Mouse (Mus musculus): ENCODE measurements around the gene Pramef25. TPM values are rescaled to one million over a fixed set of nuclear protein-coding genes. Genes with fewer than 3 reads are reported as not detected.

Gene Pramef25
- polyA plus RNA-seq, 1 experiment from 2014 or later, result not detected

Other genes starting within 250 kb of the Pramef25 start
- gene Gm13089, start 248.3 kb downstream of the Pramef25 start, polyA plus RNA-seq (2015; fragmentation: Nextera tagmentation; extraction: Ambion mirVana), result not detected in 2 replicates
- not detected in 2 replicates for gene Gm13078, start 231.6 kb downstream of the Pramef25 start, polyA plus RNA-seq (2015; fragmentation: Nextera tagmentation; extraction: Ambion mirVana)
- not detected in 2 replicates for gene Gm13023, start 161.7 kb downstream of the Pramef25 start, polyA plus RNA-seq (2015; fragmentation: Nextera tagmentation; extraction: Ambion mirVana)
- gene Gm13084, start 134.9 kb downstream of the Pramef25 start, polyA plus RNA-seq (2015; fragmentation: Nextera tagmentation; extraction: Ambion mirVana), result not detected in 2 replicates
- gene Gm13103, start 104.5 kb downstream of the Pramef25 start, polyA plus RNA-seq (2015; fragmentation: Nextera tagmentation; extraction: Ambion mirVana), result not detected in 2 replicates
- gene Pramef6, start 50.6 kb downstream of the Pramef25 start, polyA plus RNA-seq (2015; fragmentation: Nextera tagmentation; extraction: Ambion mirVana), result not detected in 2 replicates
- gene Gm13101, start 15.9 kb upstream of the Pramef25 start, polyA plus RNA-seq (2015; fragmentation: Nextera tagmentation; extraction: Ambion mirVana), result not detected in 2 replicates
- not detected in 2 replicates for gene Pramef17, start 43.4 kb upstream of the Pramef25 start, polyA plus RNA-seq (2015; fragmentation: Nextera tagmentation; extraction: Ambion mirVana)
- not detected in 2 replicates for gene Pramel4, start 108.1 kb upstream of the Pramef25 start, polyA plus RNA-seq (2015; fragmentation: Nextera tagmentation; extraction: Ambion mirVana)
- not detected in 2 replicates for gene Gm13102, start 155.5 kb upstream of the Pramef25 start, polyA plus RNA-seq (2015; fragmentation: Nextera tagmentation; extraction: Ambion mirVana)
- not detected in 2 replicates for gene Oog3, start 211.6 kb upstream of the Pramef25 start, polyA plus RNA-seq (2015; fragmentation: Nextera tagmentation; extraction: Ambion mirVana)
- not detected in 2 replicates for gene Oog2, start 239.7 kb upstream of the Pramef25 start, polyA plus RNA-seq (2015; fragmentation: Nextera tagmentation; extraction: Ambion mirVana)

All from intestine, postnatal 0 days (tissue).